Mouse (Mus musculus) embryonic fibroblast, embryonic 13.5 days (primary cell): ENCODE data around the gene Rora.

ENCODE experiments used
- CTCF ChIP-seq: IDR thresholded peaks from 2 replicates; pipeline ENCODE4 v1.5.1; 2011; ENCODE audit warnings: mild to moderate bottlenecking, control low read depth, low read length, moderate library complexity, borderline replicate concordance; ENCODE audit not compliant: insufficient read depth
- POLR2A ChIP-seq: IDR thresholded peaks from 2 replicates; pipeline ENCODE4 v1.6.1; 2011; ENCODE audit warnings: low read depth, mild to moderate bottlenecking, control low read depth, low read length, moderate library complexity

DNA sequence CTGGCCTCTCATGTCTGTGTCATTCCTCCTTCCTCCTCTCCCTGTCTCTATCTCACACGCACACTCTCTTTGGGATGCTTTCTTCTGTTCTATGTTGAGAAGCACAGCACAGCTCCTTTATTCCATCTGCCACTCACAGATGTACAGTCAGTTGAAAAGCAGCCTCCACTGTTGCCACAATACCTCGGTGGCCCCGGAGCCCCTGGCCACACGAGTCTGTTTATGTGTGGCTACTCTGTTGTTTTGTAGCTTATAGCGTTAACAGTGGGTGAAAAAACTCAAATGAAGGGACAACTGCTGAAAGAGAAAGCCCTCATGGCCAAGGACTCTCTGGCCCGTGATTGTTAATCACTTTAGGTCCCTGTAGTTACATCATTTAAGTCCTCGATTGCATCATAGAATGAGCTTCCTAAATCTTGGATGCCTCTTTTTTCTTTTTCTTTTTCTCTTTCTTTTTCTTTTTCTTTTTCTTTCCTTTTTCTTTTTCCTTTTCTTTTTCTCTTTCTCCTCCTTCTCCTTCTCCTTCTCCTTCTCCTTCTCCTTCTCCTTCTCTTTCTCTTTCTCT lies 336.4 kb downstream of the Rora start:
- TF ChIP-seq CTCF (no peak), POLR2A (no peak)
